11 mouse cellular contexts compared by ENCODE assay signal in the genomic region with DNA sequence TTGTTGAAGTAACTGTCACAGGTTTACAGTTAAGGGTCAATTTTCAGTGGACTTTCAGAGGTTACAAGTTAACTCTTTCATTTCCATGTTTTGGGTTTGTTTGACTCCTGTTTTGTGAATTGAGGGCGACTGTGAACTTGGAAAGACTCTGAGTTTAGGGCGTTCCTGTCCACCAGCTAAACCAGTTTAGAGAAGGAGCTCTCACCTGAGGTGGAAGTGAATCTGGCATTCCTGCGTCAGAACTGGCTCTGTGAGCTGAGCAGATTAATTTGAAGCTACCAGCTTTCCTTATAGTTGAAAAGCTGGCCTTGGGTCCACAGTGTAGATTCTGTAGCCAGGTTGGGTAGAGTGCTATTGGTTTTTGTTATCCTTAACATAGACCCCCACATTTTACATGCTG. TPM values are rescaled to one million over a fixed set of nuclear protein-coding genes. Genes with fewer than 3 reads are reported as not detected.
DNase-seq lines count a peak whose midpoint lies in the region; ATAC-seq lines count a peak whose summit lies in the region.
"Had no signal": no experiment of that assay in that cellular context is flagged by ENCODE, and none has a peak within 500 bp of the region (broad histone marks: within the 10 kb centered on the region; RNA-seq: fewer than 3 reads in every experiment).

No protein-coding gene starts in this region.

- peak overlapping the region; percentile 91 for H3K4me2 ChIP-seq in lung, embryonic 16.5 days (ENCODE audit: low read depth, low read length)

- no peaks in the 10 kb centered on the region for H3K9me3 ChIP-seq in erythroblast, embryonic 14.5 days (ENCODE audit: control insufficient read depth, low read length)
- H3K9me3 ChIP-seq in hindbrain, embryonic 10.5 days = no peaks in the 10 kb centered on the region
- H3K9me3 ChIP-seq in lung, embryonic 16.5 days (ENCODE audit: control insufficient read depth, low read length) = no peaks in the 10 kb centered on the region

- WGBS in hindbrain, embryonic 10.5 days = 80% methylated on average over 3 of the region's 3 CpGs
- WGBS in lung, embryonic 16.5 days = 46% methylated on average over 3 of the region's 3 CpGs

- no peak overlapping the region for H3K27ac ChIP-seq in hindbrain, embryonic 10.5 days
- H3K27ac ChIP-seq in lung, embryonic 16.5 days (ENCODE audit: low read length) = peak overlapping the region; percentile 73

- peak; percentile 23 for DNase-seq in A20 (ENCODE audit: low read depth, low spot score)
- DNase-seq in hindbrain, embryonic 10.5 days (ENCODE audit: low spot score) = no peak
- DNase-seq in right cerebral cortex, adult 2 months (ENCODE audit: low spot score in 2 of 2) = no peak
- DNase-seq in layer of hippocampus, adult 18-20 months (ENCODE audit: low spot score in 2 of 2) = no peak
- DNase-seq in left cerebral cortex, adult 8-10 months (ENCODE audit: low spot score in 2 of 2) = no peak
- DNase-seq: cerebellum, adult 9-10 months; gastrocnemius, postnatal 10 days; layer of hippocampus, postnatal 36 days had no signal

- H3K36me3 ChIP-seq in erythroblast, embryonic 14.5 days (ENCODE audit: control insufficient read depth) = peaks cover 40% of the 10 kb centered on the region
- H3K36me3 ChIP-seq in hindbrain, embryonic 10.5 days = peaks cover 20% of the 10 kb centered on the region
- no peaks in the 10 kb centered on the region for H3K36me3 ChIP-seq in lung, embryonic 16.5 days (ENCODE audit: control insufficient read depth, insufficient read depth, low read length)

- no peaks in the 10 kb centered on the region for H3K27me3 ChIP-seq in erythroblast, embryonic 14.5 days (ENCODE audit: control insufficient read depth)
- peaks cover 5% of the 10 kb centered on the region for H3K27me3 ChIP-seq in hindbrain, embryonic 10.5 days (ENCODE audit: insufficient read depth, poor library complexity, severe bottlenecking)
- H3K27me3 ChIP-seq in lung, embryonic 16.5 days (ENCODE audit: control insufficient read depth, insufficient read depth, low read depth, low read length) = no peaks in the 10 kb centered on the region; the same call in 1 of the 2 replicates

- H3K4me3 ChIP-seq in erythroblast, embryonic 14.5 days (replicated peaks) = peak overlapping the region; percentile 99
- peak overlapping the region; percentile 89 for H3K4me3 ChIP-seq in hindbrain, embryonic 10.5 days
- no peak overlapping the region for H3K4me3 ChIP-seq in lung, embryonic 16.5 days (ENCODE audit: low read length)

- H3K4me1 ChIP-seq in erythroblast, embryonic 14.5 days (ENCODE audit: control insufficient read depth) = peaks cover 89% of the 10 kb centered on the region
- H3K4me1 ChIP-seq in hindbrain, embryonic 10.5 days (replicated peaks) = peaks cover 69% of the 10 kb centered on the region
- H3K4me1 ChIP-seq in lung, embryonic 16.5 days (replicated peaks; ENCODE audit: control insufficient read depth, insufficient read depth, low read length) = peaks cover 57% of the 10 kb centered on the region

- ATAC-seq in erythroblast, adult 5-6 weeks (replicated peaks; ENCODE audit: low FRiP score, poor library complexity, severe bottlenecking) = no peak
- ATAC-seq in lung, embryonic 16.5 days (ENCODE audit: low read depth) = no peak

- H3K9ac ChIP-seq in lung, embryonic 16.5 days (ENCODE audit: low read length) = no peak overlapping the region

RNA-seq across cellular contexts. Expression of a gene that starts 2.5 kb away (rescaled TPM):
- polyA plus RNA-seq in erythroblast, embryonic 14.5 days (2012) = 0.36 TPM in 1 of 2 replicates, not detected in the other
- 2.9 and 5.2 TPM in 2 replicates for total RNA-seq in erythroblast, adult 5-6 weeks (2015; ENCODE audit: low replicate concordance)
- 0.28 and 7.8 TPM in 2 replicates for total RNA-seq in erythroblast, adult 5-6 weeks (2017; ENCODE audit: low replicate concordance)
- 1.7 and 3.2 TPM in 2 replicates for polyA plus RNA-seq in hindbrain, embryonic 10.5 days (2016; fragmentation: Nextera tagmentation; extraction: Ambion mirVana)
- 10.3 TPM in 1 of 2 replicates, not detected in the other for polyA plus RNA-seq in lung, embryonic 16.5 days (2015; fragmentation: Nextera tagmentation; extraction: Ambion mirVana)
- 10 to 100 TPM in 1 of 2 experiments, not detected in 1; 10.7 TPM for total RNA-seq in layer of hippocampus, adult 18-20 months (2021)
- total RNA-seq in left cerebral cortex, adult 8-10 months (2022) = 10 to 100 TPM; 10.4 to 20.8 (median 16.4) TPM

RNA-seq across cellular contexts. Expression of a gene that starts 3.0 kb away (rescaled TPM):
- polyA plus RNA-seq in erythroblast, embryonic 14.5 days (2012) = 7.6 and 8.3 TPM in 2 replicates
- 66.3 and 87.0 TPM in 2 replicates for total RNA-seq in erythroblast, adult 5-6 weeks (2015; ENCODE audit: low replicate concordance)
- 59.7 and 83.1 TPM in 2 replicates for total RNA-seq in erythroblast, adult 5-6 weeks (2017; ENCODE audit: low replicate concordance)
- 182 and 219 TPM in 2 replicates for polyA plus RNA-seq in hindbrain, embryonic 10.5 days (2016; fragmentation: Nextera tagmentation; extraction: Ambion mirVana)
- polyA plus RNA-seq in lung, embryonic 16.5 days (2015; fragmentation: Nextera tagmentation; extraction: Ambion mirVana) = 120 and 122 TPM in 2 replicates
- total RNA-seq in layer of hippocampus, adult 18-20 months (2021) = 10 to 100 TPM; 88.3 to 89.2 TPM
- total RNA-seq in left cerebral cortex, adult 8-10 months (2022) = 10 to 100 TPM; 79.8 to 83.3 (median 82.0) TPM

RNA-seq across cellular contexts. Expression of a gene that starts 51.1 kb away (rescaled TPM):
- polyA plus RNA-seq in erythroblast, embryonic 14.5 days (2012) = 0.02 and 0.12 TPM in 2 replicates
- 2.3 and 2.5 TPM in 2 replicates for total RNA-seq in erythroblast, adult 5-6 weeks (2015; ENCODE audit: low replicate concordance)
- 1.6 and 5.2 TPM in 2 replicates for total RNA-seq in erythroblast, adult 5-6 weeks (2017; ENCODE audit: low replicate concordance)
- polyA plus RNA-seq in hindbrain, embryonic 10.5 days (2016; fragmentation: Nextera tagmentation; extraction: Ambion mirVana) = 10.7 and 11.9 TPM in 2 replicates
- 14.5 and 15.0 TPM in 2 replicates for polyA plus RNA-seq in lung, embryonic 16.5 days (2015; fragmentation: Nextera tagmentation; extraction: Ambion mirVana)
- total RNA-seq in layer of hippocampus, adult 18-20 months (2021) = 1 to 10 TPM; 8.1 to 8.6 TPM
- 1 to 10 TPM; 7.4 to 8.6 (median 8.4) TPM for total RNA-seq in left cerebral cortex, adult 8-10 months (2022)
